Mouse (Mus musculus): ENCODE measurements around the gene Tnfsf12.

DNA sequence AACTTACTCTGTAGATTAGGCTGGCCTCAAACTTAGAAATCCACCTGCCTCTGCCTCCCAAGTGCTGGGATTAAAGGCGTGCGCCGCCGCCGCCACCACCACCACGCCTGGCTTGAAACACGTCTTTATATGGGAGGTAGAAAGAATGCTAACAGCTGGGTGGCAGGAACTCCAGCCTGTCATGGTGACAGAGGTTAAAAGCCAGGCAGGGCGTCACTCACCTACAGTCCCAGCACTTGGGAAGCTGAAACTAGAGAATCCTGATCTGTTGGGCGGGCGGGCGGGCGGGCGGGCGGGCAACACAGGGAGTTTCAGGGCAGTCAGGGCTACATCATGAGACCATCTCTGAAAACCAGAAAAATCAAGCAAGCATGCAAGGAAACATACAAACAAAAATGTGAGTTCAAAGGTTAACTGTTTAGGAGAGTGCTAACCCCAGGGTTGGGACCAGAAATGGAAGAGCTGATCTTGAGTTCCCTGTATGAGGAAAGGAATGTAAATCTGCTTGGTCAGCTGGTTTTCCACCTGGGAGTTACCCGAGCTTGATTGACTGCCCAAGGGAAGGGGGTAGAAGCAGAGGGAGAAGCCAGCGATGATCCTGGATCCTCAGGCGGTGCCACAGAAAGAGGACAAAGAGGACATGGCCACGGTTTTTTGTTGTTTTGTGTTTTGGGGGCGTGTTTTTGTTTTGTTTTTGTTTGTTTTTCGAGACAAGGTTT, 17.5 kb upstream of the Tnfsf12 start:
- no peak for TF ChIP-seq CTCF (IDR thresholded peaks at IDR 0.05)
- no peak for TF ChIP-seq EP300 (IDR thresholded peaks at IDR 0.05)
